Mouse (Mus musculus) T-cell, adult 66 days (primary cell): ENCODE measurements around the gene Cnr2. TPM values are rescaled to one million over a fixed set of nuclear protein-coding genes. Genes with fewer than 3 reads are reported as not detected.

Experiments
- total RNA-seq, 2 experiments: library from RNA; stranded (reverse); gene quantifications; 3 replicates in 1 of 2; 4 replicates in 1 of 2; pipeline ENCODE4 v1.2.4; 2023

Gene Cnr2
- total RNA-seq, result 10 to 100 TPM; 18.9 to 21.8 TPM

GRCm38 (mm10) chr4:135895071-135895571, at the start of gene Cnr2:
Cnr2 (plus strand) TSS chr4:135895394.

DNA sequence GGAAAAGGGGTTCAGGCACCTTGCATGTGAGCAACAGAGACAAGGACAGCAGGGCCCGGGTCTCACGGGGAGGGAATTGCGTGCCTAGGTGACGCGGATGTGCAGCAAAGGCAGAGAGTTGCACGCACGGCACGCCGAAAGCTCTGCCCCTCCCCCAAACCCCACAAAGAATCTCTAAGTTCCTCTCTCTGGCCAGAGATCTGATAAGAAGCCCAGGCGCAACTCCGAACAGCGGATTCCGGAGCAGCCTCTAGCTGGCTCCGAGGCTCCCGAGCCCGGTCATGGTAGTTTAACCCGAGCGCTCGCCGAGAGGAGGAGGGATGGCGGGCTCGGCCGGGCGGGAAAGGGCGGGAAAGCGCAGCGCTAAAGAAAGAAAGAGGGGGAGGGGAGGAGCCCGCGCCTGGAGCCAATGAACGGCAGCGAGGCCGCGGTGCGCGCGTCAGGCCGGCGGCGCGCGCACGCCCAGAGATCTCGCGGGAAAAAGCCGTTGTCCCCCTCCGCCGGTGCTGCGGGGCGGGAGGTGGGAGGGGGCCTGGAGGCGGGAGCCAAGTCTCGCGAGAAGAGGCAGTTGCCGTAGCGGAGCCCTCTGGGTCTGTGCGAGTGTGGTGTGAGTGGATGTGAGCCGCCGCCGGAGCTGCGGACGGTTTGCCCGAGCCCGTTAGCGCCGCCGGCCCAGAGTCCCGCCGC, 39.5 kb upstream of the Cnr2 start, which contains the start of gene Srsf10:
Gene Srsf10 (plus strand): TSS at position 212 of the 687 bp plus-strand sequence.

GRCm38 (mm10) chr4:135873526-135874202, 21.5 kb upstream of the Cnr2 start, which contains the start of gene Pnrc2:
Pnrc2 (minus strand) TSS chr4:135873850.

DNA sequence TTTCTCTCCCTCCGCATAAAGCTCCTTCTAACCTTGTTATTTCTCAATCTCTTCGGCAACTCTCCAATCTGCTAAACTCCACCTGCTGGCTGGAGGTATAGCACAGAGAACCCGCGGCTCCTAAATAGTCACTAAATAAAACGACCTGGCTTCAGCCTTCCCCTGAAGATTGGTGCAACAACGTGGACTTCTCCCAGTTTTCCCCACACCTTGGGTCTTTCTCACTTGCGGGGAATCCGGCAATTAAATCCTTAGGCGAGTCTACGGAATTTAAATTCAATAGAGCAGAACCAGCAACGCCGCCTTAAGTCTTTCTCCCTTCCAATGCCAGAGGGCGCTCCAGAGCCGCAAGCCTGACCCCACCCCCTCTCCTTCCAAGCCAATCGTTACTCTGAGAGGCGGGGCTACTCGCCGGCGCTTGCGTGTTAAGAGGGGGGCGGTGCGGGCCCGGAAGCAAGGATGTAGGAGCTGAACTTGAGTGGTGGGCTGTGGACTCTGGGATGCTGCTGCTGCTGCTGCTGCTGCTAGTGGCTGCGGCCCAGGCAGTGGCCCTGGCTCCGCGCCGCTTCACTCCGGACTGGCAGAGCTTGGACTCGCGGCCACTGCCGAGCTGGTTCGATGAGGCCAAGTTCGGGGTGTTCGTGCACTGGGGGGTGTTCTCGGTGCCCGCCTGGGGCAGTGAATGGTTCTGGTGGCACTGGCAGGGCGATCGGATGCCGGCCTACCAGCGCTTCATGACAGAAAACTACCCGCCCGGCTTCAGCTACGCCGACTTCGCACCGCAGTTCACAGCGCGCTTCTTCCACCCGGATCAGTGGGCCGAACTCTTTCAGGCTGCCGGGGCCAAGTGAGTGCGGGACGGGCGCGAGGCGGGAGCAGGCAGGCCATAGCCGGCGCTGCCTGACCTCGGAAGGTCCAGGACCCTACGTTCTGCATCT, 25.4 kb downstream of the Cnr2 start, which contains the start of gene Fuca1:
Gene Fuca1 (plus strand): TSS at position 432 of the 938 bp plus-strand sequence.

DNA sequence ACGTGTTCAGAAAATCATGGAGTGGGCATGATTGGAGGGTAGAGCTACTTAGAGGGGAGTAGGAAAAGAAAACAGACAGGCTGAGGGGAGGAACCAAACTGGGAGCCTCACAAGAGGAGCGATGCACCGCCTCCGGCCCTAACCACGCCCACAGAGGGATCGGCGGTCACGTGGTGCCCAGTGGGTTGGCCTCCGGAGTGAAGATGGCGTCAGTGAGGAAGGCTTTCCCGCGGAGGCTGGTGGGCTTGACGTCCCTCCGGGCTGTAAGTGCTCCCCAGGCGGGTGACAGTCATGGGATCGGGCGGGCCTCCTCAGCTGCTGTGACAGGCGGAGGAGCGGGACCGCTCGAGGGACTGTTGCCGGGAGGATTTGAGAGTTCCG, 51.1 kb downstream of the Cnr2 start, which contains the start of gene Hmgcl:
Gene Hmgcl (plus strand): TSS at position 171 of the 381 bp plus-strand sequence.

DNA sequence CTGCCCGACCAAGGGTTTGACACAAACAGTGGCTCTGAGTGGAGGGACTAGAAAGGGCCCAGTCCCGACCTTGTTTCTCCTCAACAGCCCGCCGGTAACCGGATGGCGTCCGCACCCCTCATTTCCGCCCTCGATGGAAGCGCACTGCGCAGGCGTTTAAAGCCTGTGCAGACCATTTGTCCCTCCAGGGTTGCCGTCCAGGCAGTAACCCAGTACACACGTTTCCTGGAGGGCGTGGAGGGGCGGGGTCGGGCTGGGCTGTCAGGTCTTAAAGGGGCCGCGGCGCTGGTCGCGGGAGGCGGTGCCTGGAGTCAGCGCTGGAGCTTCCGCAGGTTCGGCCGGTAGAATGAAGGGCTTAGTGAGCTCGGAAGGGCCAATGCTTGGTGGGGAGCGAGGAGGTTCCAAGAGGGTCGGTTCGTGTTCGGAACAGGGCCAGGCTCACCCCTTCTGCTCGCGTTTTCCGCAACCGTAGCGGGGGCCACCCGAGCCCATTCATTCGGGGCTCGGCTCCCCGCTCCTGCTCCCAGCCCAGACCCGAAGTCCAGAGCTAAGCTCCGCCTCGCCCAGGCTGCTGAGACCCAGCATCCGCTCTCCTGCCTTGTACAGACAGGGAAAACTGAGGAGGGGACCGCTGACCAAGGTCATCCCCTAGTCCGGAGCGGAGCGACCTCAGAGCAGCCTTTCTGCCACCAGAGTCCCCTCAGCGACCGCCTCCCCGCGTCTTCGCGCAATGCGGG, 68.4 kb downstream of the Cnr2 start, which contains the start of gene Gale:
Gene Gale (plus strand): TSS at position 271 of the 737 bp plus-strand sequence.

Other genes with a start within 250 kb of the Cnr2 start
- gene Ifnlr1, start 209.1 kb upstream of the Cnr2 start, total RNA-seq, result not detected
- not detected for gene Il22ra1, start 167.2 kb upstream of the Cnr2 start, total RNA-seq
- gene Myom3, start 135.7 kb upstream of the Cnr2 start, total RNA-seq, result not detected
- 100 to 1,000 TPM; 118 to 143 TPM for gene Srsf10, start 39.6 kb upstream of the Cnr2 start, total RNA-seq
- gene Pnrc2, start 21.5 kb upstream of the Cnr2 start, total RNA-seq, result 10 to 100 TPM; 82.3 to 88.7 TPM
- gene Fuca1, start 25.3 kb downstream of the Cnr2 start, total RNA-seq, result 10 to 100 TPM; 50.6 to 58.6 TPM
- gene Hmgcl, start 51.1 kb downstream of the Cnr2 start, total RNA-seq, result 10 to 100 TPM; 28.3 to 30.3 TPM
- gene Gale, start 68.3 kb downstream of the Cnr2 start, total RNA-seq, result 1 to 10 TPM; 6.4 to 7.6 TPM
- gene Lypla2, start 77.2 kb downstream of the Cnr2 start, total RNA-seq, result 100 to 1,000 TPM; 129 to 132 TPM
- gene Pithd1, start 91.9 kb downstream of the Cnr2 start, total RNA-seq, result 10 to 100 TPM; 30.9 to 33.6 TPM
- 10 to 100 TPM; 42.8 to 44.5 TPM for gene Eloa, start 126.4 kb downstream of the Cnr2 start, total RNA-seq
- gene Rpl11, start 158.0 kb downstream of the Cnr2 start, total RNA-seq, result 1,000 to 10,000 TPM; 1,013 to 1,078 TPM
- gene Id3, start 248.1 kb downstream of the Cnr2 start, total RNA-seq, result 10 to 100 TPM; 25.7 to 30.0 TPM